Comparison of ENCODE assay signal across 7 mouse cellular contexts in genomic region chr4:132462836-132463235, GRCm38 (mm10). TPM values are rescaled to one million over a fixed set of nuclear protein-coding genes. Genes with fewer than 3 reads are reported as not detected.
DNase-seq lines count a peak whose midpoint lies in the region; ATAC-seq and TF ChIP-seq lines count a peak whose summit lies in the region.

No protein-coding gene starts in this region.

- peak overlapping the region; percentile 86 for H3K9ac ChIP-seq in intestine, embryonic 14.5 days (ENCODE audit: low read length)
- peak overlapping the region; percentile 70 for H3K9ac ChIP-seq in neural tube, embryonic 15.5 days (replicated peaks)

- no peak for TF ChIP-seq CTCF in cortical plate, adult 2 months (IDR thresholded peaks at IDR 0.05; ENCODE audit: extremely low read depth, insufficient read depth, low read length)

- ATAC-seq in megakaryocyte, adult 5-6 weeks (ENCODE audit: poor library complexity, severe bottlenecking): no peak
- no peak for ATAC-seq in intestine, embryonic 14.5 days (replicated peaks; ENCODE audit: low FRiP score, low TSS enrichment, low read depth)
- no peak for ATAC-seq in neural tube, embryonic 15.5 days (ENCODE audit: low FRiP score)

- TF ChIP-seq POLR2A in cortical plate, adult 2 months (IDR thresholded peaks at IDR 0.05; ENCODE audit: extremely low read depth, insufficient read depth, low read length): no peak

- no peaks in the 10 kb centered on the region for H3K9me3 ChIP-seq in megakaryocyte, embryonic 14.5 days
- no peaks in the 10 kb centered on the region for H3K9me3 ChIP-seq in intestine, embryonic 14.5 days (ENCODE audit: control insufficient read depth, low read length)
- H3K9me3 ChIP-seq in neural tube, embryonic 15.5 days (replicated peaks): no peaks in the 10 kb centered on the region

- DNase-seq in intestine, embryonic 14.5 days (ENCODE audit: low spot score): peak; percentile 59
- DNase-seq in cerebellum, adult 11 months: no peak
- DNase-seq in left cerebral cortex, postnatal 10 days (ENCODE audit: extremely low spot score in 1 of 2, low spot score in 2 of 2): no peak

- H3K27me3 ChIP-seq in megakaryocyte, embryonic 14.5 days (replicated peaks): no peaks in the 10 kb centered on the region
- H3K27me3 ChIP-seq in intestine, embryonic 14.5 days (replicated peaks; ENCODE audit: control insufficient read depth, insufficient read depth, low read length): no peaks in the 10 kb centered on the region
- H3K27me3 ChIP-seq in neural tube, embryonic 15.5 days (replicated peaks): no peaks in the 10 kb centered on the region

- intact Hi-C loops in left cerebral cortex, postnatal 10 days (cut with DNase I): loop anchor here (2.0 kb wide), 1 partner anchor 46 kb away; no protein-coding TSS in a partner anchor

- H3K4me1 ChIP-seq in megakaryocyte, embryonic 14.5 days: peaks cover 47% of the 10 kb centered on the region
- peaks cover 7% of the 10 kb centered on the region for H3K4me1 ChIP-seq in cortical plate, adult 2 months (ENCODE audit: control insufficient read depth, insufficient read depth, low read length)
- H3K4me1 ChIP-seq in intestine, embryonic 14.5 days (replicated peaks; ENCODE audit: control insufficient read depth, insufficient read depth, low read length): peaks cover 8% of the 10 kb centered on the region
- peaks cover 27% of the 10 kb centered on the region for H3K4me1 ChIP-seq in neural tube, embryonic 15.5 days

- H3K27ac ChIP-seq in cortical plate, adult 2 months (ENCODE audit: insufficient read depth, low read length): no peak overlapping the region
- no peak overlapping the region for H3K27ac ChIP-seq in intestine, embryonic 14.5 days (ENCODE audit: low read depth)
- no peak overlapping the region for H3K27ac ChIP-seq in neural tube, embryonic 15.5 days (replicated peaks)

- peak overlapping the region; percentile 99 for H3K4me3 ChIP-seq in megakaryocyte, embryonic 14.5 days (replicated peaks)
- H3K4me3 ChIP-seq in cortical plate, adult 2 months (ENCODE audit: insufficient read depth, low read length): peak overlapping the region; percentile 85
- peak overlapping the region; percentile 83 for H3K4me3 ChIP-seq in intestine, embryonic 14.5 days (ENCODE audit: low read depth, low read length)
- peak overlapping the region; percentile 80 for H3K4me3 ChIP-seq in neural tube, embryonic 15.5 days (replicated peaks)

- H3K36me3 ChIP-seq in megakaryocyte, embryonic 14.5 days (replicated peaks; ENCODE audit: low read length): peaks cover 33% of the 10 kb centered on the region
- H3K36me3 ChIP-seq in intestine, embryonic 14.5 days (ENCODE audit: control insufficient read depth, insufficient read depth, low read length): peaks cover 35% of the 10 kb centered on the region
- H3K36me3 ChIP-seq in neural tube, embryonic 15.5 days: peaks cover 30% of the 10 kb centered on the region

- H3K4me2 ChIP-seq in intestine, embryonic 14.5 days (ENCODE audit: low read length): peak overlapping the region; percentile 77
- H3K4me2 ChIP-seq in neural tube, embryonic 15.5 days: peak overlapping the region; percentile 69

- 8% methylated on average over 11 of the region's 11 CpGs for WGBS in intestine, embryonic 14.5 days
- WGBS in neural tube, embryonic 15.5 days: 10% methylated on average over 11 of the region's 11 CpGs

RNA-seq across cellular contexts. Expression of gene Med18, which starts 0.9 kb away (rescaled TPM):
- 2.3 and 2.7 TPM in 2 replicates for polyA plus RNA-seq in megakaryocyte, embryonic 14.5 days (2012; ENCODE audit: insufficient read depth, low replicate concordance)
- 9.0 and 11.4 TPM in 2 replicates for total RNA-seq in megakaryocyte, adult 5-6 weeks (2015)
- 7.7 and 12.5 TPM in 2 replicates for total RNA-seq in megakaryocyte, adult 5-6 weeks (2017)
- polyA plus RNA-seq in cortical plate, adult 2 months (2012; rRNA removed): 5.6 TPM in 2 replicates
- 11.4 and 16.2 TPM in 2 replicates for polyA plus RNA-seq in intestine, embryonic 14.5 days (2014; fragmentation: Nextera tagmentation; extraction: Ambion mirVana)
- polyA plus RNA-seq in neural tube, embryonic 15.5 days (2015; fragmentation: Nextera tagmentation; extraction: Ambion mirVana): 13.9 and 16.9 TPM in 2 replicates
- total RNA-seq in left cerebral cortex, postnatal 10 days (2021): 10 to 100 TPM in 1 of 2 experiments, 1 to 10 TPM in 1; 7.8 to 10.1 TPM

RNA-seq across cellular contexts. Expression of gene Phactr4, which starts 40.5 kb away (rescaled TPM):
- polyA plus RNA-seq in megakaryocyte, embryonic 14.5 days (2012; ENCODE audit: insufficient read depth, low replicate concordance): 2.1 and 3.0 TPM in 2 replicates
- 33.8 and 36.3 TPM in 2 replicates for total RNA-seq in megakaryocyte, adult 5-6 weeks (2015)
- total RNA-seq in megakaryocyte, adult 5-6 weeks (2017): 6.6 and 13.2 TPM in 2 replicates
- polyA plus RNA-seq in cortical plate, adult 2 months (2012; rRNA removed): 5.6 and 6.4 TPM in 2 replicates
- polyA plus RNA-seq in intestine, embryonic 14.5 days (2014; fragmentation: Nextera tagmentation; extraction: Ambion mirVana): 21.5 and 22.4 TPM in 2 replicates
- 6.5 and 8.5 TPM in 2 replicates for polyA plus RNA-seq in neural tube, embryonic 15.5 days (2015; fragmentation: Nextera tagmentation; extraction: Ambion mirVana)
- total RNA-seq in left cerebral cortex, postnatal 10 days (2021): 1 to 10 TPM; 7.7 to 8.5 TPM

RNA-seq across cellular contexts. Expression of gene Sesn2, which starts 47.5 kb away (rescaled TPM):
- 23.7 and 27.2 TPM in 2 replicates for polyA plus RNA-seq in megakaryocyte, embryonic 14.5 days (2012; ENCODE audit: insufficient read depth, low replicate concordance)
- 7.4 TPM in 2 replicates for total RNA-seq in megakaryocyte, adult 5-6 weeks (2015)
- 5.2 and 5.6 TPM in 2 replicates for total RNA-seq in megakaryocyte, adult 5-6 weeks (2017)
- polyA plus RNA-seq in cortical plate, adult 2 months (2012; rRNA removed): 8.1 and 8.2 TPM in 2 replicates
- 6.9 and 7.3 TPM in 2 replicates for polyA plus RNA-seq in intestine, embryonic 14.5 days (2014; fragmentation: Nextera tagmentation; extraction: Ambion mirVana)
- 11.9 and 14.2 TPM in 2 replicates for polyA plus RNA-seq in neural tube, embryonic 15.5 days (2015; fragmentation: Nextera tagmentation; extraction: Ambion mirVana)
- total RNA-seq in left cerebral cortex, postnatal 10 days (2021): 10 to 100 TPM; 10.3 to 13.0 TPM
